Mouse (Mus musculus) liver (tissue): ENCODE results near the gene Sox2.

ENCODE experiments used
- DNase-seq: peaks from one replicate; pipeline ENCODE4 v3.0.0-alpha.2; 2020; ENCODE audit warnings: mixed read lengths

Sox2 gene

DNA sequence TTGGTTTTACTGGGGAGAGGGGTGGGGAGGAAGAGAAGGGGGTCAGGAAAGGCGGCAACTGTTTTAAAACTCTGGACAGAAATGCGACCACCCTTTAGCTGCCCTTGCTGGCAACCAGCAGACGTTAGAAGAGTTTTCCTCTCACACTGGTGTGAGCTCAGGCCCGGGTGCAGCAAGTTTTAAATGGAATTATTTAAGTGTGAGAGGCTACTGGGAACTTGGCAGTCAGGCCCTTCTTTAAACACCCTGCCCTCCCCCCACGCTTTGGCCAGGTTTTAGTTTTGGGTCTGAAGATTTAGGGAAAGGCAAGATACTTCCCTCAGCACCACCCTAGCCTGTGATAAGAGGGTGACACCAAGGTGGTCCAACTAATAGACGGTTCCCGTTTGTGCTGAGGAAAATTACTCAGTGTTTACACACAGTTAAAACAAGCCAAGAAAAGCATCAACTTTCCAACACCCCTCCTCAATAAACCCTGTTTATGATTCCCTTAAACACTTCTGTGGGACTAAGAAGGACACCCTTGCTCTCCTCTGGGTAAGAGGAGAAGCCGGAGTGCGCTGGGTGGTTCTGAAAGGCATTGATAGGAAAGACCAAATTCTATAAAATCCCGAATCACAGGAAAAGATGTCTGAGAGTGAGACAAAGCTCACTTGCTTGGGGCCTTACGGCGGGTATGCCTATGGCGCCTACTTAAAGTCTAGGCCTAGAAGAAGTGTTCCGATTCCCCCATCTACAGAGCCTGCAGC lies 10.5 kb downstream of the Sox2 start:
- no peak for DNase-seq

DNA sequence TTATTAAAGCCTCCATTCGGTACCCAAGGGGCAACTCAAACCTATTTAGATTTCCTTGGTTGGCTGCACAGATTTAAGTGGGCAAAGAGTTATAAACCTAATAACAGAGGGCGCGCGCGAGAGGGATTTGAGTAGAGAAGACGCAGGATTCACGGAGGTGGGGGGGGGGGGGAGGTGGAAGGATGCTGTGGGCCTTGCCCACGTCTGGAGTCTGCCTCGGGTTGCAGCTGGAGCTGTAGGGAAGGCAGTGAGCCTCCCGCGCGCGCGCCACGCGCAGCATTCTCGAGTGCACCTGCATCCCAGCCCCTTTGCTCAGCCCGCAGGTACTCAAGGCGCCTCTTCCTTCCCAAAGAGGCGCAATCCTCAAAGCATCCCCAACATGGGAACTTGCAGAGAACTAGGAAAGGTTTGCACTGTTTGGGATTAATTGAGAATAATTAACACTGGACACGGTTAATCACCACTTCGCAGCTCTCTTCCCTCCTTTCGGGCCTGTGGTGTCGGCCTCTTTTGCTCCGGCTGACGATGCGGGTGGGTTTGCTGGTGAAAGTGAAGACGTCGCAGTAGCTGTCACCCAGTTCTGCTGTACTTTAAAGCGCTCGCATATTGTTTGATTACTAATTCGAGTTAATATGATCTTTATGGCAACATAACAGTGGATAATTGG lies 11.3 kb downstream of the Sox2 start:
- DNase-seq = no peak

DNA sequence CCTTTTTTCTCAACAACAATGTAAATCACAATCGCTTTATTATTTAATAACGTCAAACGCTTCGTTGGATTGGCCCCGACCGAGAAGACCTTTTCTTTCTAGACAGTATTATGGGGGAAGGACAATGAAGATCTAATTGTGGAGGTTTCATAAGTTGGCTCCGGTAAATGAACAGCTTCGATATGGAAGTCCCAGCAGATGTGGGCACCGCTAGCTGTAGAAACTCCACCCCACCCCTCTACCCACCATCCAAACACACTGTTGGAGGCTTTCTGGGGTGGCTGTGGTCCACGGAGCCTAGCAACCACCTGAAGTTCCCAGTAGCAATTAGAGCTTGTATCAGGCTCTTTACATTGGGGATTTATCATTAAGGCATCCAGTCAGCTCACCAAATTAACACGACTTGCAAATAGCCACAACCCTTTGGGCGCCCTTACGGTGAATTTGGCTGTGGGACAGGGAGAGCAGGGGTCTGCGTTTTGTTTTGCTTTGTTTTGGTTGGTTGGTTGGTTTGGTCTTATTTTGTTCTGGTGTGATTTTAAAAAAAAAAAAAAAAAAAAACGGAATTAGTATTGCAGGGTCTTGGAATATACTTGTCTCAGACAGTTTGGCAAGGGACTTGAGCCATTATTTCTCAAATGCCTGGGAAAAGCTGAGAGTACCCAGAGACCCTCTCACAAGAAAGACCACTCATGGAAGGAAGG lies 12.0 kb downstream of the Sox2 start:
- DNase-seq = no peak

- no peak for DNase-seq
Measured at GRCm38 (mm10) chr3:34662712-34663655, 12.8 kb downstream of the Sox2 start.

DNA sequence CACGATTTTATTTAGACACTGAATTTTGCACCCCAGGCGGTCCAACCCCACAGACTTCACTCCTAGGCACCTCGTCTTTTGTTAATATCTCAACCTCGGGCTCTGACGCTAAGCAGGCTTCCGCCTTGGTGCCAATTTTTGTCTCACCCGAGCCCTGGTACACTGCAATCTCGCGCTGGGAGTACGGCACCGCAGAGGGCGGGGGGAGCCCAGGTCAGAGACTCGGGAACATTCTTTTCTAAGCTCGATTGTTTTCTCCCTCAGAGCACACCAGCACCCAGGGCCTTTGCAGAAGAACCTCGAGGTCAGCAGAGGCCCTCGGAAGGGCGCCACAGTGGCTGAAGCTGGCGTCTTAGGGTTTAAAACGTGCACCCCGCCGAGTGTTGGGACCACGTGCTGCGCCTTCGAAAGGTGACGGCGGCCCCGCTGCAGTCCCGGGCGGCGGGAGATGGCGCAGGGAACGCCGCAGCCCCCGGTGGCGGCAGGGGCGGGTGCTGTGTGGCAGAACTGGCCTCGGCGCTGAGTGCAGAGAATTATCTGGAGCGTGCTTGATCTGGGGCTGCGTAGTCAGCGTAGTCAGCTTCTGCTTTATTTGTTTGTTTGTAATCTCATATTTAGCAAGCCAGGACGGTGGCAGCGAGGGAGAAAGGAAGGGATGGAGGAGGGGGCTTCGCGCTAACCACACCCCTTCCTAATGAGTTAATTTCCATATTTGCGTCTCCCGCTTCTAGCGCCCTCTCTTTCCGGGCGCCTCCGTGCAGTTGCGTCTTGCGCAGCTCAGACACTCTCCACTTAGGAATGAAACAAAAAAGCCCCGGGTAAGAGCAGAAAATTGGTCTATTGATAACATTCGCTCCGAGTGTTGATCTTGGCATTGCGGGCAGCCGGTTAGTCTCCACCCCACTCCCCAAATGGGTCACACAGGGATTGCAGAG lies 13.8 kb downstream of the Sox2 start:
- DNase-seq = no peak

GRCm38 (mm10) chr3:34664636-34665531 lies 14.7 kb downstream of the Sox2 start:
- no peak for DNase-seq

DNA sequence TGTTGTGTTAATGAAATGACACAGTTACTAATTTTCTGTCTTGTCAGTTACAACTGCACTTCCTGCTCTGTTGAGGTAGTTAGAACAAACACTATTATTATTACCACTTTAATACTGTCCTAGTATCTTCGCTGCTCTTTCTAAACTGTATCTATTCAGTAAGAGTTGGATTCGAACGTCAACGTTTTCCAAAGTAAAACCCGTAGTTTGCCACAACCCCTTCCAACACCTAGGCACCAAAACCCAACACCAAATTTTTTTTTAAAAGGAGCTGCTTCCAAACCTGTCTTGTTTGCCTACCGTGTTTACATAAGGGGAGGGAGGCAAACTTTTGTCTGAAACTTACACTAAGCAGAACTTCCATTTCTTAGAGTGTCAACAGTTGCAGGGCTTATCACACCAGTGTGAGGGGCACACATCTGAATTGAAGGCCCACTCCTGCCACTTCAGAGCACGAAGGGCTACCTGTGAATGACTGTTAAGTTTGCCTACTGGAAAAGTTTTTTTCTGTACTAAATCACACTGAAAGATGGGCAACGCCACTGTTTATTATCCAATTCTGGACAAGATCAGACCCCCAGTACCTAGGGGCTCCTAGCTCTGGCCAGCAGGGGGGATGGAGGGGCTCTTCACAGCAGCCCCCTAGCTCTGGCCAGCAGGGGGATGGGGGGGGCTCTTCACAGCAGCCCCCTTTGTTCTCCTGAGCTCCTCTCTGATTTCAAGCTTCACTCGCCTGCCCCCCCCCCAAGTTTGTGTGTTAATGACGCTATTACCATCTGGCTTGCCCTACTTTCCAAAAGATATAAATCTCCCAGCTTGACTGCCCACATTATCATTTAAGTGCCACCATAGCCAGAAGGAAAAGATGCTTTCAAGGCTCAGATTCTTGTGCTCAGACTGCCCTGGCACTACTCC lies 15.8 kb downstream of the Sox2 start:
- DNase-seq = no peak

DNA sequence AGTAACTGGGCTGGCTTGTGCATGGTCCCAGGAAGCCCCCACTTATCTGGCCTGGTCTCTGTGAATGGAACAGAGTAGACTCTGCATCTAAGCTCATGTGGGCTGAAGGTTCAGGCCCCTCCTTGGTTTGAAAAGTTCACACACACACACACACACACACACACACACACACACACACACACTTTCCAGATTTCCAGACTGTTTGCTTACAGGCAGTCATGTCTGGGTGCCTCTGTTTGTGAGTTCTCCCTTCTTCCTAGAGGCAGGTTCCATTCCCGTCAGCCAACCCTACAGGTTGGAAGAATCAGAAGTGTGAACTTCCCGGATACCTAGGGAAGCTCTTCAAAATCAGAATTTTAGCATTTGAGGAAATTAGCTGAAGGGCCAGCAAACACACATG lies 17.0 kb downstream of the Sox2 start:
- DNase-seq = no peak

DNA sequence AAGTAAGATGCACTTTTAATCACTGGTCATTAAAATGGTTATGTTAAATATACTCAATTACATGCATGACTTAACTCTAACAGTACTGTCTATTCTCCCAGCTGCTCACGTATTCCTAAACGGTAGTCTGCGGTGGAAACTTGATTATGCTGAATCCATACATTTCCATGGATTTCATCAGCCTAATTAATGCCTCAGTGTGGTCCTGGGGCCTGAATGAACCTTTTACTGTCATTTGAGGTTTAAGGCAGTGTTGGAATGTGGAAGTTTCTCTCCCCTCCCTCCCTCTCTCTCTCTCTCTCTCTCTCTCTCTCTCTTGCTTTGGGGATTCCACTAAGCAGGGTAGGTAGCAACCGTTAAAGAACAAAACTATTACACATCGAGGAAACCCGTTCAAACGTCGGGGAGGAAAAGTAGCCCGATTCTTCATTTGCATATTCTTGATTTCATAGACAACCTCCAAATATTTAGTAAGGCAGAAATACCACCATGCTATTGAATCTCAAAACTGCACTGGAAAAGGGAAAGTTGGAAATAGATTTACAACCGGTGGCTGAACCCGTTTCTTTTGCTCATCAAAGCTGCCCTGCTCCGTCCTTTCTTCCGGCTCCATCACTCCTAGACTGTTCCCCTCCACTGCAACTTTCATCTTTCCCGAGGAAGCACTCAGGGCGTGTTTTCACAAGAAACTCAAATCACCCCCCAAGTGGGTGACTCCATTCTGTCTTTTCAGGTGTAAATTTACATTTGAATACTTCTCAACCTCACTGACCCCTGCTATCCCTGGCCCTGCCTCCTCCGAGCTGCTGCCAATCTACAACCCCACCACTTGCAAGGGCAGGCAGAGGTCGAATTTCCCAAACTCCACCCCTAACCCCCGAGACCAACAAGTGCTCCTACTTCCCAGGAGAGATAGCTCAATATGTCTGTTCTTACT lies 17.9 kb downstream of the Sox2 start:
- no peak for DNase-seq

DNA sequence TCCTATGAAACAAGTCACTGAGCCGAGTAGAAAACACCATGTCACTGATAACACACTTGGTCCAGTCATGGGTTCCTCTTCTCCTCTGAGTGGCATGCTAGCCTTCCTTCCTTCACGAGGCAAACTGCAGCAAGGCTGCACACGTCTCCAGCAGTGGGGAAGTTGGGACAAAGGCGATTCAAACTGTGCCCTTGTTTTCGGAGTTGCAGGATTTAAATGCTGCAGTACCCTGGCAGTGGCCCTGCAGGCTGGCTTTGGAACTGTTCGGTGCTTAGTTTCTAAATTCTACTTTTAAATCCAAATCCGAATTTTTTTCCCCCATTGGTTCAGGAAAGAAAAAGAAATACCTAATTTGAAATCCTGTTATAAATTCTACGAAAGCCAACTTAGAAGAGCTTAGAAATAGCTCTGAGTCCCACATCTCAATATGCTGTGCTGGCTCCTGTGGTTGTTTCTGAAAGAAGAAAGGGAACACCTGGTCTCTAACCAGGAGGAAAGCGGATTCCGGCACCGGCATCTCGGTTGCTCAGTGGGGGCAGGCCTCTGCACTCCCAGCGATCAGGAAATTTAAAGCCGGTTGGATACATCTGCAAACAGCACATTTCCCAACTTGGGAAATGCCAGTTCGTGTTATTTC lies 20.9 kb downstream of the Sox2 start:
- no peak for DNase-seq

DNA sequence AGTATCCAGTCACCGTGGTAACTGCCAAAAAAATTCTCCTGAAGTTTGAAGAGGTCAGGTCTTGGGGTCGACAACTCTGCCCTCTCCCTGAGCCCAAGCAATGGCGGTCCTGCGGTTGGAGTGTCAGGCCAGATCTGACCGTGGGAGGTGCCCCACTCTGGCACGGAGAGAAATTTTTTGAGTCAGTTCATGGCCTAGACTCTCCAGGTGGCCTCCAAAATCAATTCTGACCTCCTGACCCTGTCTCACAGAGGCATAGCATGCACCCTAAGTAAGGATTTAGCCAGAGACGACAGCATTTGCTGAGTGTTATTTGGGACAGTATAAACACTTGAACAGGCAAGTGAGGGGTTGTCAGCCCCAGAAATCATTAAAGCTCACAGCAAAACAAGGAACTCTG lies 28.6 kb downstream of the Sox2 start:
- DNase-seq = no peak

- DNase-seq = no peak
Measured at GRCm38 (mm10) chr3:34679439-34679838, 29.2 kb downstream of the Sox2 start.

DNA sequence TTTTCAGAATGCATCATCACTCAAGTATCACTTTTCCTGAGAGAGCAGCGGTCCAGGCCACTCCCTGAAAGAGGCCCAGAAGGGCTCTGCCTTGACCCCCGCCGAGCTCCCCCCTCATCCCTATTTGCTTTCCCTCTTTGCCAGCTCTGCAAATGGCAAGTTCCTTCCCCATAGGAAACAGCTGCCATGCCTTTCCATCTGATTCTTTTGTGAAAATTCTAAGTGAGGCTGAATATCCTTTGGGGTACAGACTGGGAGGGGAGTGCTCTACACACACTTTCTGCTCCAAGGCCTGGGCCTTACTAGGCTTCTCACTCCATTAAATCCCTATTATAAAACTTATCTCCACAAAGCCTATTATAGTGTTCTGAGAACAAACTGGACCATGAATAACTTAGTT lies 29.7 kb downstream of the Sox2 start:
- no peak for DNase-seq

- no peak for DNase-seq
Measured at GRCm38 (mm10) chr3:34688072-34688471, 37.9 kb downstream of the Sox2 start.

DNA sequence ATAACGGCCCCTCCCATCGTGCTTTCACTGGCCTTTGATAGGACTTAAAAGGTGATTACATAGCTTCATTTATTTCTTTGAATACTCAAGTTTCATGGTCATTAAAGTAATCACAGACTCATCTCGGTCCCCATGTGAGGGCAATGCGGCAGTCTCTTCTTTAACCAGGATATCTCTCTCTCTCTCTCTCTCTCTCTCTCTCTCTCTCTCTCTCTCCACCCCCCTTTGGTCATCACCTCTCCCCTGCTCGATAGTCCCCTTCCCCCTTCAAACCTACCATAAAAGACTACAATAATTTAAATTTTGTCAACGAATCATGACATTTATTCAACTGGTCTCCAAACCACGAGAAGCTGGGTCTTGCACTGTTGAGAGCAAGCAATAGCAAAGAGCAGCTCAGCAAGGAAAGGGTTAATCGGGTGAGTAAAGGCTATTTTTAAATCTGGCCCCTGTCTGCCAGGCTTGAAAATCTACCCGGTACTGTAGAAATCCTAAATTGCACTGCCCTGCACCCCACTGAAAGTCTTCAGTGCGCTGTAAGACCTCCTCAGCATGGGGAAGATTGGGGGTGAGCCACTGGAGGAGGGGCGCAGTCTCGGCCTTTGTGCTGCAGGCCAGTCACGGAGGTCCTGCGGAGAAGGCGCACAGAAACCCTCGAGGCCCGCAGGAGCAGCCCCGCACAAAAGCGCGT lies 41.6 kb downstream of the Sox2 start:
- DNase-seq = no peak

DNA sequence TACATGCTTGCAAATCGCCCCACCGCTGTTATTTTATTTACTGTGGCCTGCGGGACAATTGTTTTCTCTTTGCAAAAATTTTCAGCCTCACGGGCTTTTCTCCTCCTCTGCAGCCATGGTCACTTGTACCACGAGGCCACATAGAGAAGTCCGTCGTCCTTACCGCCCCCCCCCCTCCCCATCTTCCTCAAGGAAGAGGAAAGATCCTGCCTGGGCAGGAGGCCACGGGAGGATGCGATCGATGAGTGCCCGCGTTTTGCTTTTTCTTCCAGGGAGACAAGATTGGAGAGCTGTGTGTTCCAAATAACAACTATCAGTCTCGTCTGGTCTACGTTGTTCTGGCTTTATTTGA lies 42.2 kb downstream of the Sox2 start:
- DNase-seq = no peak
